In genomic region chr5:135743741-135744609, GRCm38 (mm10) we compare ENCODE assay signal across 8 mouse cellular contexts. TPM values are rescaled to one million over a fixed set of nuclear protein-coding genes. Genes with fewer than 3 reads are reported as not detected.
DNase-seq lines count a peak whose midpoint lies in the region; ATAC-seq lines count a peak whose summit lies in the region.

TSS of gene Tmem120a (minus strand) at chr5:135744448.

- peak within 1 kb of the TSS; percentile 54 for H3K4me2 ChIP-seq in hindbrain, embryonic 11.5 days (replicated peaks; ENCODE audit: low read depth, low read length)

- H3K27me3 ChIP-seq in hindbrain, embryonic 11.5 days (ENCODE audit: control insufficient read depth, insufficient read depth, low read length), result no peaks in the 10 kb centered on the region

- peak; percentile 93 for ATAC-seq in hindbrain, embryonic 11.5 days (ENCODE audit: low FRiP score)

- no peaks in the 10 kb centered on the region for H3K36me3 ChIP-seq in hindbrain, embryonic 11.5 days (ENCODE audit: control insufficient read depth, insufficient read depth, low read length)

- H3K4me1 ChIP-seq in hindbrain, embryonic 11.5 days (replicated peaks; ENCODE audit: control insufficient read depth, insufficient read depth, low read length), result peaks cover 9% of the 10 kb centered on the region

- WGBS in hindbrain, embryonic 11.5 days, result under 1% methylated on average over 60 of the region's 60 CpGs

- peak within 1 kb of the TSS; percentile 68 for H3K9ac ChIP-seq in hindbrain, embryonic 11.5 days (ENCODE audit: low read depth, low read length)

- peak within 1 kb of the TSS; percentile 79 for H3K4me3 ChIP-seq in hindbrain, embryonic 11.5 days (ENCODE audit: low read depth, low read length)

- no peak within 1 kb of the TSS for H3K27ac ChIP-seq in hindbrain, embryonic 11.5 days (ENCODE audit: low read depth, low read length)

- H3K9me3 ChIP-seq in hindbrain, embryonic 11.5 days (ENCODE audit: control insufficient read depth, low read length), result no peaks in the 10 kb centered on the region

- peak; percentile 98 for DNase-seq in MN1 (ENCODE audit: low spot score)
- peak; percentile 93 for DNase-seq in cerebellum, adult 9-10 months
- DNase-seq in frontal cortex, adult 2 months (ENCODE audit: extremely low spot score in 1 of 2, low spot score in 1 of 2), result peak; percentile 76 to 95
- DNase-seq in hindbrain, embryonic 11.5 days (ENCODE audit: low spot score), result peak; percentile 94
- DNase-seq in layer of hippocampus, postnatal 10 days (ENCODE audit: low spot score in 2 of 2), result peak; percentile 91 to 94
- peak; percentile 99 for DNase-seq in lung, postnatal 10 days
- peak; percentile 96 for DNase-seq in ovary, postnatal 36 days (ENCODE audit: low spot score)
- DNase-seq in thymus, postnatal 25 days, result peak; percentile 95

RNA-seq across cellular contexts. Expression of gene Tmem120a, which starts in this region (rescaled TPM):
- polyA plus RNA-seq in frontal cortex, adult 2 months (2012; rRNA removed), result 13.0 and 13.7 TPM in 2 replicates
- 62.5 and 70.0 TPM in 2 replicates for polyA plus RNA-seq in hindbrain, embryonic 11.5 days (2014; fragmentation: Nextera tagmentation; extraction: Ambion mirVana)
- total RNA-seq in layer of hippocampus, postnatal 10 days (2021), result 10 to 100 TPM; 20.9 to 21.9 TPM
